21 mouse cellular contexts compared by ENCODE assay signal in the genomic region with DNA sequence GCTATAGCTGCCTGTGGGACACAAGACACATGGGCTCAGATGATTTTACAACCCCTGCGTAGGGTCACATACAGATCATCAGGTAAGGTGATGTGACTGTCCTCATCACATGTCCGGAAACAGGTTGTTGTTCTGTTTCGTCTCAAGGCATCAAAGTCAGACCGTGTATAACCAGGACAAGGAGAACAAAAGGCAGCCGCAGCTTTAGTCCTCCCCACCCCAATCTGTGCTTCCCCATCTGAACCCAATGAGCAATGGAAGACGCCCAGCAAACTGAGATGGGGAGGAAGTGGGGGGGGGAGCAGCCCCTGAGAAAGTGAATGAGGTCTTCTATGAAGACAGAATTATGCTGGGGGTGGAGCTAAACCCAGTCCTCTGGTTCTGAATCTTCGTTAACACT.
DNase-seq lines count a peak whose midpoint lies in the region; ATAC-seq lines count a peak whose summit lies in the region.
"Had no signal": no experiment of that assay in that cellular context is flagged by ENCODE, and none has a peak within 500 bp of the region (broad histone marks: within the 10 kb centered on the region; RNA-seq: fewer than 3 reads in every experiment).

No protein-coding gene starts in this region.

- H3K4me1 ChIP-seq in forebrain, embryonic 10.5 days, result peaks cover 59% of the 10 kb centered on the region
- peaks cover 8% of the 10 kb centered on the region for H3K4me1 ChIP-seq in forebrain, embryonic 16.5 days (replicated peaks; ENCODE audit: control insufficient read depth, insufficient read depth, low read length)

- 80% methylated on average over 7 of the region's 7 CpGs for WGBS in forebrain, embryonic 10.5 days
- WGBS in forebrain, embryonic 16.5 days, result 70% methylated on average over 7 of the region's 7 CpGs

- no peaks in the 10 kb centered on the region for H3K9me3 ChIP-seq in forebrain, embryonic 10.5 days
- H3K9me3 ChIP-seq in forebrain, embryonic 16.5 days (ENCODE audit: control insufficient read depth, low read length), result no peaks in the 10 kb centered on the region
- H3K9me3 ChIP-seq: heart, embryonic 15.5 days; liver, embryonic 13.5 days; megakaryocyte, embryonic 14.5 days; midbrain, embryonic 13.5 days; neural tube, embryonic 12.5 days had no signal

- no peak for DNase-seq in forebrain, embryonic 10.5 days (ENCODE audit: extremely low spot score, low spot score)
- DNase-seq in ZHBTc4 (ENCODE audit: low read depth, low spot score), result peak; percentile 13
- peak; percentile 77 for DNase-seq in naive thymus-derived CD4-positive, alpha-beta T cell, adult 2 months (ENCODE audit: low read depth)
- DNase-seq in thymus, postnatal 36 days, result peak; percentile 13 to 35
- DNase-seq in right cerebral cortex, postnatal 10 days (ENCODE audit: low spot score in 2 of 2), result no peak
- no peak for DNase-seq in frontal cortex, postnatal 36 days (ENCODE audit: low spot score in 2 of 2)
- no peak for DNase-seq in MN1 (ENCODE audit: low spot score)
- DNase-seq: adrenal gland, postnatal 25 days; cerebellum, adult 9-10 months; heart, postnatal 4 days; layer of hippocampus, postnatal 36 days; liver, embryonic 13.5 days; lung, adult 2 months had no signal

- no peaks in the 10 kb centered on the region for H3K36me3 ChIP-seq in forebrain, embryonic 10.5 days (replicated peaks)
- H3K36me3 ChIP-seq in forebrain, embryonic 16.5 days (ENCODE audit: control insufficient read depth, insufficient read depth), result no peaks in the 10 kb centered on the region
- H3K36me3 ChIP-seq: heart, embryonic 15.5 days; liver, embryonic 13.5 days; midbrain, embryonic 13.5 days; neural tube, embryonic 12.5 days had no signal

- no peak overlapping the region for H3K9ac ChIP-seq in forebrain, embryonic 16.5 days (replicated peaks; ENCODE audit: low read depth, low read length)
- H3K9ac ChIP-seq: heart, embryonic 15.5 days; liver, embryonic 13.5 days; midbrain, embryonic 13.5 days; neural tube, embryonic 12.5 days had no signal

- H3K4me3 ChIP-seq in forebrain, embryonic 10.5 days, result no peak overlapping the region
- no peak overlapping the region for H3K4me3 ChIP-seq in forebrain, embryonic 16.5 days (replicated peaks; ENCODE audit: low read length)
- H3K4me3 ChIP-seq: heart, embryonic 15.5 days; layer of hippocampus, adult 2 months; liver, embryonic 13.5 days; megakaryocyte, embryonic 14.5 days; midbrain, embryonic 13.5 days; neural tube, embryonic 12.5 days had no signal

- H3K27me3 ChIP-seq in forebrain, embryonic 10.5 days (ENCODE audit: poor library complexity, severe bottlenecking), result peaks cover 37% of the 10 kb centered on the region; the same call in 1 of the 2 replicates
- H3K27me3 ChIP-seq in forebrain, embryonic 16.5 days (replicated peaks; ENCODE audit: control insufficient read depth, insufficient read depth, low read length), result no peaks in the 10 kb centered on the region
- H3K27me3 ChIP-seq: heart, embryonic 15.5 days; neural tube, embryonic 12.5 days had no signal

- 0 out of 2 replicates have a peak overlapping the region, but pooled peaks have one; percentile 26 for H3K27ac ChIP-seq in forebrain, embryonic 10.5 days
- H3K27ac ChIP-seq in forebrain, embryonic 16.5 days (ENCODE audit: low read length), result no peak overlapping the region
- H3K27ac ChIP-seq: heart, embryonic 15.5 days; layer of hippocampus, adult 2 months; liver, embryonic 13.5 days; midbrain, embryonic 13.5 days; neural tube, embryonic 12.5 days had no signal

- no peak for ATAC-seq in forebrain, embryonic 16.5 days
- ATAC-seq: hindbrain, embryonic 16.5 days; intestine, postnatal 0 days; midbrain, embryonic 13.5 days had no signal

- H3K4me2 ChIP-seq in forebrain, embryonic 16.5 days (ENCODE audit: low read length), result no peak overlapping the region
- H3K4me2 ChIP-seq: heart, embryonic 15.5 days; liver, embryonic 13.5 days; midbrain, embryonic 13.5 days; neural tube, embryonic 12.5 days had no signal

Comparison
In these comparisons a context has a peak if more than half of its experiments do, and no peak if none do; other contexts are left out.
1. DNase-seq: peak in ZHBTc4 (single experiment), naive thymus-derived CD4-positive, alpha-beta T cell, adult 2 months (single experiment) and thymus, postnatal 36 days (2 of 2); none in forebrain, embryonic 10.5 days (single experiment), right cerebral cortex, postnatal 10 days (0 of 2), frontal cortex, postnatal 36 days (0 of 2) and MN1 (single experiment).